Mouse (Mus musculus) heart, postnatal 0 days (tissue): ENCODE results near the gene Stx5a.

Source experiments
- CTCF ChIP-seq: IDR thresholded peaks from 2 replicates; pipeline ENCODE4 v1.5.1; 2016; ENCODE audit warnings: antibody characterized with exemption, control low read depth, low read depth
- EP300 ChIP-seq: IDR thresholded peaks from 2 replicates; pipeline ENCODE4 v1.6.1; 2016; ENCODE audit warnings: antibody characterized with exemption, low read depth

GRCm38 (mm10) chr19:8738911-8739310 lies 2.3 kb upstream of the Stx5a start:
- TF ChIP-seq EP300 (no peak), CTCF (no peak)
